Mouse (Mus musculus) spleen, adult 12 weeks (tissue): ENCODE results near the gene B4galt4.
A peak's percentile ranks its signal among the peaks of the same experiment; 100 is the strongest.
"Not testable (repeated sequence)": the region's sequence is repeated elsewhere in the genome, so short reads cannot be mapped to it uniquely, and the experiment has no call there.

Experiments used
- DNase-seq: peaks from one replicate; pipeline ENCODE4 v3.0.0; 2022; ENCODE audit warnings: low spot score

The B4galt4 gene

DNA sequence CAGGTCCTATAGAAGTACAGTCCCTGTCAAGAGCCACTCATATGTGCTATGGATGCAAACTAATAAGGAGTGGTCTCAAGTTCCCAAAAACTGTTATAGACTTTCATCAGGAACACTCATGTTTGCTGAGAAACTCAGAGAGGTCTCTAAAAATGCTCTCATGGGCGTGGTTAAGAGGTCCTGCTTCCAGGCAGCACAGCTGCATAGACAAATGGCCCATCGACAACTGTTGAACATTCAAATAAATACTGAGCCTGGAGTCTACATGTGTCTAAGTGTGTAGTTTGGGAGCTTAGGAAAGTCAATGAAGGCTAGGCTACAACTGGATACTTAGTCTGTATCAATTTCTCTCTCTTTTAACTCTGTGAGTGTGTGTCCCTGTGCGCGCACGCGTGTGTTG is 29.1 kb downstream of the B4galt4 start:
- DNase-seq: no peak

DNA sequence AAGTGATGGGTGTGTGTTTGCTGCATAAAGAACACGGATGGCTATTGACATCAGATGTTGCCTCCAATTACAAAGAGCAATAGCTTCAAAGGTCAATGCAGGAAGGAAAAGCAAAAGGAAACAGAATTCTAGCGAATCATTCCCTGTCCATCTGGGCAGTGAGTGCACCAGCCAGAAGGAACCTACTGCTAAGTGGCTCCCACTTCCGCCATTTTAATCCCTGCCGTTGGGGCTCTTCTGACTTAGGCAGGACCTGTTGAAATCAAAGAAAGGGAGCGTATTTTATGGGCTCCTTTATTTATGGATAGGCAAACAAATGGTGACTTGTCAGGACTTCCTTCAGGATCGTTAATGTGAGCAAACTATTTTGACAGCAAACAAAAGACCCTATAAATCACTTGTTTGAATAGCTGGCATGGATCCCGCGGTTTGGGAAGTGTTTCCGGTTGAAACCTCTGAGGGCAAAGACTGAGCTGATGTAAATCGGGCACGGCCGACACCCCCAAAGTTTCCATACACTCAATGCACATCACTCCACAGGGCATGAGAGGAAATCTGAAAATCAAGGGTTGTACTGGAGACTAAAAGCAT is 30.9 kb downstream of the B4galt4 start:
- no peak for DNase-seq

DNA sequence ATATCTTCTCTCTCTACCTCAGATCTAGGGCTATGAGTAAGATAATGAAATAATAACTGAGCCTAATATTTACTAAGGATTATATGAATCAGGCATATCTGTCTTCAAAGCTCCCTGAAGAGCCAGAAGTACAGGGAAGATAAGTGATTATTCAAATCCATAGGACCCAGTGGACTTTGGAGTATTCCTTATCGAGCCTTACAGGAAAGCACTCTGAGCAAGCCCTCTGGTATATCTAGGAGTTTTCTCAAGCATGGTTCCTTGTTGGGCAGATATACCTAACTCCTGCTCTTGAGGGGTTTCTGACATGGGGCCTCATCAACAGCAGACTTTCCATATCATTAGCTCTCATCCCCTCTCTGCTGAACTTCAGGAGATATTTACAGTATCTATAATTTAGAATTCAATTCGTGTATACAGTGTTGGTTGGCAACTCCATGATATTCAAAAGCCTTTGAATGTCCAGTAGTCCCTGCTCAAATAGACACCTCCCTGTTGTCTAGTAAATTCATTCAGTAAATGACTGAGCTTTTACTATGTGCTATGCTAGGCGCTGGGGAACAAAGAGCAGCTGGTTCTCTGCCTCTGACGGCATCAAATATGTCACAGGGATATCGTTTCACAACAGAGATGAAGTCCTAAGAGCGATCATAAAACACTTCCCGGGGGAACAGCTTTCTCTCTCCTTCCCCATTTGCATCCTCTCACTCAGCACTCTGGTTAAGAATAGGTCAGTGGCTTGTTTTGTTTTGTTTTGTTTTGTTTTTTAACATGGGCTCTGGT is 33.1 kb downstream of the B4galt4 start:
- DNase-seq: no peak

DNA sequence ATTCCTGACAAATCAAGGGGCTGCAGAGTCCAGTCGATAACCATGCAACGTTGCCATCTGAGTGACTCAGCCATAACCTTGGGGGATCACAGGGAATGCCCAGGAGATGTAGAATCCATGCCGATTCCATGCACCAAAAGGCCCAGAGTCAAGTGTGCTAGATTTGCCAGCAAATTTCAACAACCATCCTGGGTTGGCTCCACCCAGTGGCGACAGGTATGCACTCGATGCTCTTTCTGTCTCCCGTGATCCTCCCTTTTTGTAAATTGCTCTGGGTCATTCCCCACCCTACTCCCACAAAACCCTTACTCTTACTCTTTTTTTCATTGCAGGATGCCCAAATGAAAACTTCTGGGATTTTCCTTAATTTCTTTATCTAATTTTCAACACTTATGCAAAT is 34.3 kb downstream of the B4galt4 start:
- DNase-seq: no peak

DNA sequence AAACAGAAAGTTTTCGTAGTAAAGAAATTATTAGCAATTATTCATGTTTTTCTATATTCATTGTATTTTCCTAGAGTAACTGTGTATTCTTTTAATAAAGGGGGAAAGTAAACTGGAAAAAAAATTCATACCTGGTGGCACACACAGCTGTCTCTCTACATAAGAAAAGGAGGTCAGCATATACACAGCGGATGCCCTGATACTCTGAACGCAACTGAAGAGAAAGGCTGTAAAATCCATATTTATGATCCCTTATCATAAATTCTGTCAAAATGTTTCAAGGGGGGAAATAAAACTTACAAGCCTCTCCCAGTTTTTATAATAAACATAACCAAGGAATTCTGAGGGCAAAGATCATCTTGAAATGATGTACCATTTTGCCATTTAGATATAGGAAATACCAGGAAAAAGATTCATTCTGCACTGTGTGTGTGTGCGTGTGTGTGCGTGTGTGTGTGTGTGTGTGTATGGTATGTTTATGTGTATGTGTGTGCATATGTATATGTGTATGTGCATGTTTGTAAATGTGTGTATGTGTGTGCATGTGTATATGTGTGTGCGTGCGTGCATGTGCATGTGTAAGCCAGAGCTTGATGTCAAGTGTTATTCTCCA is 39.0 kb downstream of the B4galt4 start:
- DNase-seq: no peak

DNA sequence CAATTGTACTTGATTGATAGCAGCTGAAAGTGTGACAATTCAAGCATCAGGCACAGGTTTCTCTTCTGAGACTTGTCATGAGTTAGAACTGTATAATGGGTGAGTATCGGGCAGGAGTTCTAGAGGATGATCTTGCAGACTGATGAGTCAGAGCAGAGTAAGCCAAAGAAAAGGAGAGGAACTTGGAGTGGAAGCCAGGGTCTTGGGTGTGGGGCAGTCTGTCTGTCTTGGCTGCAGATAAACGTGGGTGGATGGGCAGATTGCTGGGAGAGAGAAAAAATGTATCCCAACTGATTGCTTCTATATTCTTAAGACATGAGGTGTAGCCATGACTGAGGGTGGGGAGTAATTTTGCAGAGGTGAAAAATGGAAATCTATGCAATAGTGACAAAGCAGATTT is 39.9 kb downstream of the B4galt4 start:
- DNase-seq: no peak

DNA sequence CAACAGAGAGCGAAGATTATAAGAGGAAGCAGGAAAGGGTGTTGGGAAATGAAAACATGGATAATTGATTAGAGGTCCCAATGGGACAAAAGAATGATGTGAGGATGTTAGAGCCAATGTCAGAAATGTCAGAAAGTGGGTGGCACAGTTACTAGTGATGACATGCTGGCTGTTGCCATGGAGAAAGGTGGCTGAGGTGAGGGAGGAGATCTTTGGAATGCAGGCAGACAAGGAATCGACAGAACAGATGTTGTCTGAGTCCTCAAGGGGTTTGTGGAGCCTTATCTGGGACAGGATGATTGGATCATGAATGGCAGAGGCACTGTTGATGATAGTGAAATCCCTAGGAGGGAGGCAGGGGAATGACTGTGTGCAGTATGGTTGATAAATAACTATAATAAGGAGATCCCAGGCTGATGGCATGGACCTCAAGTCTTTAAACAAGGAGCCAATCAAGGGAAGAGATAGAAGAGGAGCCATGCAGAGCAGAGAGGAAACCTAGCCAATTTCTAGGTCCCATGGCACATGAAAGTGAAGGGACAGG is 40.5 kb downstream of the B4galt4 start:
- no peak for DNase-seq

DNA sequence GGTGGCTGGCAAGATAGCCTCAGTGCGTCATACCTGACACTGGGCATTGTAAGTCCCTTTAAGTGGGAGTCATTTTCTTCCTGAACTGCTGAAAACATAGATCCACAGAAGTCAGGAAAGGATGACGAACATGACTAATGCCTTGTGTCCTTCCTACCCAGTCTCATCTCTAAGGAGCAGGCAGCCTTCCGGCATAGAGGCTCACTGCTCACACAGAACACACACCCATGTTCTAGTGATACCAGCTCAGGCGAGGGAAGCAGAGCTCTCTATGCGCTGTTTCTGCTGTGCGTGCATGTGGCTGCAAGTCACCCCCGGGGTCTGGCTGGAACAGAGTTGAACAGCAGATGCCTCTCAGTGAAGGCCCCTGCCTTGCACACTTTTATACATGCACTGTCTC is 43.2 kb downstream of the B4galt4 start:
- no peak for DNase-seq

DNA sequence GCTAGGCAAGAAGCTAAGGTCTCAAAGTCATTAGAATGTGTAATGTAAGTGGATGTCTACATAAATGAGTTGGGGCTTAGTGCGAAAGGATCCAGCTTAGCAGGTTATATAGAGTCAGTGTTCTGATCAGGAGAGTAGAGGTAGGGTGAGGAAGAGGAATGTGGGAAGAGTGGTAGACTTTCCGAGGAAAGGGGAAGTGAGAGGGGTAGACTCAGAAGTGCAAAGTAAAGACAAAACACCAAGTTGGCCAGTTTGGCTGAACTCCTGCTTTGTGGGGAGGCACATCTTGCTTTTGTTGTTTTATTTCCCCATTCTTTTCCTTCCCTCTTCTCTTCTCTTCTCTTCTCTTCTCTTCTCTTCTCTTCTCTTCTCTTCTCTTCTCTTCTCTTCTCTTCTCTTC is 47.0 kb downstream of the B4galt4 start:
- DNase-seq: no peak

DNA sequence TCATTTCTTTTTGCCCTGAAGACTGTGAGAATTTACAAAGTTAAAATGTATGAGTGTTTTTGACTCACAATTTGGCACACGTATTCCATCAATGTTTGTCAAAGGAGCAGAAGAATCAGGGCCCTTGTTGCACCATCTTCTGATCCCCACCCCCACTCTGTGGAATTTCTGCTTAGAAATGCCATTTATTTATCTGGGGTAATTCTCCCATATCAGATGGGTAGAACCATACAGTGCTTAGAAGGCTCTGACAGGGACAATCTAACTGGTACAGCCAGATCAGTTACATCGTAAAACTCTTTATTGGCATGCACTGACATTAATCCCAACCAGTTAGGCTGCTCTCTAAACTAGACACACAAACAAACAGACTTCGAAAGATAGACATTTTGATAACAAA is 47.9 kb downstream of the B4galt4 start:
- DNase-seq: no peak

DNA sequence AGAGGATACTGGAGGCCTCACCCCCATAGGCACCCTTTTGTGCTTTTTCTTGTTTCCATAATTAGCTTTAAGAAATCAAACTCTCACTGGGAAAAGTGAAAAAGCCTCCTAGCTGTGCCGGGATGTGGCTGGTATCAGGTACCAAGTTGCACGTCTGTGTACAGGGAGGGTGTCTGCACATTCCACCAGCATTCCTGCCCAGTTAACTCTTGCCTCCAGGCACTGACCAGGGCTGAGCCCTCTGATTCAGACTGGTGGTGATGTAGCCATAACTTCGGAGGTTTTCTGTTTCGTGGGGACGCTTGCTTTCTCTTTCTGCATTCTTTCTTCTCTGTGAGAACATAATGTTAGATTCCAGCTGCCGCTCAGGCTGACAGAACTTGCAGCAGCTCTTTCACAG is 51.1 kb downstream of the B4galt4 start:
- no peak for DNase-seq

DNA sequence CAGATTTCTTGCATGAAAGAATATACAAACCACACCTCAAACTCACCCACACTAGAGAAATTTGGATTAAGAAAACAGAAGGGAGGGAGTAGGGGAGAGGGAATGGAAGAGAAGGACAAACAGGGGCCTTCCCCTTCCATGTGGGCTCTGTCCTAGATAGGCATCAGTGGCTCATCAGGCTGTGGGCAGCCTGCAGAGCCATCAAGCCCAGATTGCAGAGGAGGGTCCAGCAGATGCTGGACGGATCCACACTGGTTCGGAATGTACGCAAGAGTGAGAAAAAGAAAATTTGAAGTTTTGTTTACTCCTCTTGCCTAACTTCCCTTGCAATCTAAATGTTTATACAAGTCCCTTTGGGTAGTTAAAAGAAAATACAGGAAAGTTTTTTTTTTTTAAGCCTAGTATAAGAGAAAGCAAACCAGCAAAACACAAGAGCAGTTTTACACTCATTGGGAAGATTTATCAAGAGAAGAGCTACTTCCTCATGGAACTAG is 56.9 kb downstream of the B4galt4 start:
- DNase-seq: no peak

DNA sequence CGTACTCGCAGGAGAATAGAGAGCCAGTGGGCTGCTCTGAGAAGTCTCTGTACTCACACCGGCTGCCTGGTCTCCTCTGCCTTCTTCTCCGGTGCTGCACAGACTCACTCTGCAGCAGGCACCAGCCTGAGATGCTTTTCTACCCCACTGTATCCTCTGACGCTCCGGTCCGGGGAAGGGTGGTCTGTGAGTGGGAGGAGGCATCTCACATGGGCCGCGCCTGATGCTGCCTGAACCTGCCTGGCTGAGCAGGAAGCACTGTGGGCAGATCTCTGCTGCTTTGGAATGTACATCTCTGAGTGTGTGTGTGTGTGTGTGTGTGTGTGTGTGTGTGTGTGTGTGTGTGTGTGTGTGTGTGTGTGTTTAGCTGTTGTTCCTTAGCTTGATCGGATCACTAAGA is 58.0 kb downstream of the B4galt4 start, which contains the start of gene Upk1b:
Gene Upk1b, minus strand, starts transcription at position 238 of the 400 bp plus-strand sequence.
- no peak for DNase-seq

DNA sequence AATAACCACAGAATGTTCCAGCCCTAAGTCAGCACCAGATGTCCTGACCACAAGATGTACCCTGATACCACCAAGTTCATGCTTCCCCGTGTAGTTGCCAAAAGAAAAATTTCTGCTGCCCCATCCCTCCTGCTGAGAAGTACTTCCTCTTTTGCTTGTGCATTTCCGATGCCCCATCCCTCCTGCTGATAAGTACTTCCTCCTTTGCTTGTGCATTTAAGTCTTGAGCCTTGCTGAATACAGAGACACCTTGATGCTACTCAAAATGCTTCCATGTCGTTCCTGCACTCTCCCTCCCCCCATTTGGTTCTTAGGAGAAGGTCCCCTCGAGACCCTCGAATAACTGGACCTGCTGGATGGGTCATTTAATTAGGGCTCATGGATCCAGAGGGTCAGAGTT is 65.7 kb downstream of the B4galt4 start:
- DNase-seq: not testable (repeated sequence)

DNA sequence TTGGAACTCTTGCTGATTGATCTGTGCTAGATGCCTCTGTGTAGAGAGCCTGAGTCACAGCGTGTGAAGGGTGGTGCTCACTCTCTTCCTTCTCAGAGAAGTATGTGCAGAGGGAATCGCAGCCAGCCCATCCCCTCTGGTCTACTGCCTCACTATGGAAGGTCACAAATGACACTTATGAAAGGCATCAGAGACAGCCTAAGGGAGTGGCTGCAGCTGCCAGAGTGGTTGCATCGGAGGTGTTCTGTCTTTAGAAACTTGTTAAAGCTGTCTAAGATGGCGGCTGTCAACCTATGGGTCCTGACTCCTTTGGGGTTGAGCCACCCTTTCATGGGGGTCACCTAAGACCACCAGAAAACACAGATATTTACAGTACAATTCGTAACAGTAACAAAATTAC is 68.1 kb downstream of the B4galt4 start:
- no peak for DNase-seq

DNA sequence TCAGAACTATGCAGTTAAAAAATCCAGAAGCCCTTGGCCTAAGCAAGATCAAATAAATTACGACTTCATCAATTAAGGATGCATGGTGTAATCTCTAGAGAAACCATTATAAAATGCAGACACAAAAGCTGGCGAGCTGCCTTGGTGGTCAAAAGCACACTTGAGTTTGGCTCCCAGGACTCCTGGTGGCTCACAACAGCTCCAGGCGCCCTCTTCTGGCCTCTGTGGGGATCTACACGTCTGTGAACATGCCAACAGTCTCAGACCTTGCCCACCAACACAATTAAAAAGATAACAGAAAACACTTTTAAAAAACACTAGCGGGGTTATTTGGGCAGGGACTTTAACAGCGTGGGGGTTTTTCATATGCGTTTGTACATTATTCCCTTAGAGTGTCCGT is 70.5 kb downstream of the B4galt4 start:
- peak; percentile 2 for DNase-seq
